Mouse (Mus musculus) megakaryocyte, embryonic 14.5 days (primary cell): Measurements from ENCODE around the gene Tmem258. TPM values are rescaled to one million over a fixed set of nuclear protein-coding genes. Genes with fewer than 3 reads are reported as not detected.
A peak's percentile ranks its signal among the peaks of the same experiment; 100 is the strongest.

Experiments used
- H3K27me3 ChIP-seq: replicated peaks from 2 replicates; pipeline ENCODE3; 2012; ENCODE audit warnings: inconsistent platforms
- H3K36me3 ChIP-seq: replicated peaks from 2 replicates; pipeline ENCODE3; 2012; ENCODE audit warnings: low read length, inconsistent platforms, mixed read lengths
- H3K4me1 ChIP-seq: 2 replicates; pipeline ENCODE4 v1.6.1; 2012; ENCODE audit warnings: inconsistent platforms
- H3K4me3 ChIP-seq: replicated peaks from 2 replicates; pipeline ENCODE3; 2012; ENCODE audit warnings: moderate library complexity, mild to moderate bottlenecking, inconsistent platforms
- H3K9me3 ChIP-seq: 2 replicates; pipeline ENCODE4 v1.6.1; 2012; ENCODE audit warnings: inconsistent platforms
- FLI1 ChIP-seq: IDR thresholded peaks from 2 replicates; pipeline ENCODE4 v1.6.1; 2012; ENCODE audit warnings: low read length, inconsistent platforms, mixed read lengths
- GATA1 ChIP-seq: IDR thresholded peaks from 3 replicates; pipeline ENCODE4 v1.6.1; 2012; ENCODE audit warnings: mixed read lengths, low read length, inconsistent platforms, borderline replicate concordance
- polyA plus RNA-seq: library from polyadenylated mRNA; stranded (reverse); fragments of >175 nt; gene quantifications from 2 replicates; pipeline ENCODE4 v1.2.3, GENCODE M21; 2012; ENCODE audit warnings: low replicate concordance; ENCODE audit not compliant: insufficient read depth

The Tmem258 gene
- polyA plus RNA-seq, 1 experiment, result 17.7 TPM

- TF ChIP-seq FLI1 (no peak), GATA1 (no peak)
- no peaks in the 10 kb centered on the region for H3K36me3 ChIP-seq
- no peaks in the 10 kb centered on the region for H3K27me3 ChIP-seq
- H3K4me3 ChIP-seq, result no peak overlapping the region
- no peaks in the 10 kb centered on the region for H3K9me3 ChIP-seq
- peaks cover 72% of the 10 kb centered on the region for H3K4me1 ChIP-seq
Measured at GRCm38 (mm10) chr19:10171846-10172245, 32.0 kb upstream of the Tmem258 start.

GRCm38 (mm10) chr19:10173116-10173718, 30.6 kb upstream of the Tmem258 start:
- Histone ChIP-seq H3K4me3 (peak overlapping the region; percentile 86), H3K27me3 (no peaks in the 10 kb centered on the region), H3K36me3 (peaks cover 2% of the 10 kb centered on the region), H3K4me1 (peaks cover 73% of the 10 kb centered on the region), H3K9me3 (peaks cover 2% of the 10 kb centered on the region)
- TF ChIP-seq FLI1 (no peak), GATA1 (peak; percentile 70; the same call in 1 of the 3 replicates)

GRCm38 (mm10) chr19:10173844-10174539, 29.8 kb upstream of the Tmem258 start:
- H3K9me3 ChIP-seq, result peaks cover 8% of the 10 kb centered on the region
- H3K4me1 ChIP-seq, result peaks cover 73% of the 10 kb centered on the region
- peaks cover 7% of the 10 kb centered on the region for H3K36me3 ChIP-seq
- peak overlapping the region; percentile 86 for H3K4me3 ChIP-seq
- TF ChIP-seq GATA1 (no peak), FLI1 (no peak)
- H3K27me3 ChIP-seq, result no peaks in the 10 kb centered on the region

GRCm38 (mm10) chr19:10174956-10175355, 28.9 kb upstream of the Tmem258 start:
- no peak for TF ChIP-seq FLI1
- no peak for TF ChIP-seq GATA1
- Histone ChIP-seq H3K4me1 (peaks cover 70% of the 10 kb centered on the region), H3K4me3 (no peak overlapping the region), H3K36me3 (peaks cover 10% of the 10 kb centered on the region), H3K9me3 (peaks cover 11% of the 10 kb centered on the region), H3K27me3 (no peaks in the 10 kb centered on the region)

GRCm38 (mm10) chr19:10176477-10176876, 27.3 kb upstream of the Tmem258 start:
- Histone ChIP-seq H3K4me1 (peaks cover 67% of the 10 kb centered on the region), H3K9me3 (peaks cover 11% of the 10 kb centered on the region), H3K36me3 (peaks cover 10% of the 10 kb centered on the region), H3K4me3 (no peak overlapping the region), H3K27me3 (no peaks in the 10 kb centered on the region)
- TF ChIP-seq FLI1, result no peak
- no peak for TF ChIP-seq GATA1

GRCm38 (mm10) chr19:10176941-10177372, 26.9 kb upstream of the Tmem258 start:
- Histone ChIP-seq H3K27me3 (no peaks in the 10 kb centered on the region), H3K4me3 (peak overlapping the region; percentile 33), H3K4me1 (peaks cover 65% of the 10 kb centered on the region), H3K36me3 (peaks cover 10% of the 10 kb centered on the region), H3K9me3 (peaks cover 11% of the 10 kb centered on the region)
- TF ChIP-seq FLI1, result no peak
- no peak for TF ChIP-seq GATA1

- Histone ChIP-seq H3K4me3 (no peak overlapping the region), H3K36me3 (peaks cover 32% of the 10 kb centered on the region), H3K9me3 (peaks cover 11% of the 10 kb centered on the region), H3K27me3 (no peaks in the 10 kb centered on the region), H3K4me1 (peaks cover 60% of the 10 kb centered on the region)
- TF ChIP-seq GATA1 (no peak), FLI1 (no peak)
Measured at GRCm38 (mm10) chr19:10181225-10181624, 22.6 kb upstream of the Tmem258 start.

GRCm38 (mm10) chr19:10182142-10182541, 21.7 kb upstream of the Tmem258 start:
- no peak for TF ChIP-seq FLI1
- TF ChIP-seq GATA1, result no peak
- Histone ChIP-seq H3K4me3 (peak overlapping the region; percentile 98), H3K4me1 (peaks cover 60% of the 10 kb centered on the region), H3K27me3 (no peaks in the 10 kb centered on the region), H3K36me3 (peaks cover 41% of the 10 kb centered on the region), H3K9me3 (peaks cover 11% of the 10 kb centered on the region)

GRCm38 (mm10) chr19:10182670-10183298, 21.0 kb upstream of the Tmem258 start, which contains the start of gene Fads1:
Fads1 (plus strand) TSS chr19:10182888.
- Histone ChIP-seq H3K9me3 (peaks cover 11% of the 10 kb centered on the region), H3K27me3 (no peaks in the 10 kb centered on the region), H3K4me1 (peaks cover 63% of the 10 kb centered on the region), H3K36me3 (peaks cover 47% of the 10 kb centered on the region), H3K4me3 (peak within 1 kb of the TSS; percentile 98)
- no peak for TF ChIP-seq GATA1
- TF ChIP-seq FLI1, result no peak

GRCm38 (mm10) chr19:10183299-10183983, 20.4 kb upstream of the Tmem258 start:
- peaks cover 49% of the 10 kb centered on the region for H3K36me3 ChIP-seq
- no peaks in the 10 kb centered on the region for H3K27me3 ChIP-seq
- TF ChIP-seq GATA1 (no peak), FLI1 (no peak)
- peak overlapping the region; percentile 98 for H3K4me3 ChIP-seq
- H3K9me3 ChIP-seq, result peaks cover 6% of the 10 kb centered on the region
- peaks cover 70% of the 10 kb centered on the region for H3K4me1 ChIP-seq
